Mouse (Mus musculus): ENCODE measurements around the gene Chtf18. TPM values are rescaled to one million over a fixed set of nuclear protein-coding genes. Genes with fewer than 3 reads are reported as not detected.
A peak's percentile ranks its signal among the peaks of the same experiment; 100 is the strongest.

Gene Chtf18
- polyA plus RNA-seq, 1 experiment from 2014 or later: 7.9 TPM

DNA sequence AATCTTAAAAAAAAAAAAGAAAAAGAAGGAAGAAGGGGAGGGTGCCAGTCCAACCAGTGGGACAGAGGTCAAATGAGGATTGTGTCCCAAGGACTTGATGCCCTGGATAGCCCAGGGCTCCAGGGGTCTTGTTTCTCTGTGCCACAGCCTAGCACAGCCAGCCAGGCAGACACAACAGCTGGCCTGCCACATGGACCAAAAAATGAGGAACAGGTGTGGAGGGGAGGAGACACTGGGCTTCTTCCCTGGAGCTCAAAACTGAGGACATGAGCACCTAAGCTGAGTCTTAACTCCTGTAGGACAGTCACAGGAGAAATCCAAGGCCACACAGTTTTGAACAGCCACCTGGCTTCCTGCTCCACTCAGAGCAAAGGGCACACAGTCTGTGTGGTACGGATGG, 31.0 kb downstream of the Chtf18 start:
- H3K36me3 ChIP-seq: no peaks in the 10 kb centered on the region
- peak overlapping the region; percentile 26; the same call in 1 of the 2 replicates for H3K9ac ChIP-seq
- H3K9me3 ChIP-seq: no peaks in the 10 kb centered on the region
- H3K4me1 ChIP-seq (replicated peaks): no peaks in the 10 kb centered on the region
- H3K4me2 ChIP-seq: no peak overlapping the region
- H3K27ac ChIP-seq: no peak overlapping the region
- 60% methylated on average over 1 of the region's 1 CpGs for WGBS
- H3K27me3 ChIP-seq: peaks cover 8% of the 10 kb centered on the region
- no peak for ATAC-seq (ENCODE audit: low FRiP score)
- H3K4me3 ChIP-seq: no peak overlapping the region

DNA sequence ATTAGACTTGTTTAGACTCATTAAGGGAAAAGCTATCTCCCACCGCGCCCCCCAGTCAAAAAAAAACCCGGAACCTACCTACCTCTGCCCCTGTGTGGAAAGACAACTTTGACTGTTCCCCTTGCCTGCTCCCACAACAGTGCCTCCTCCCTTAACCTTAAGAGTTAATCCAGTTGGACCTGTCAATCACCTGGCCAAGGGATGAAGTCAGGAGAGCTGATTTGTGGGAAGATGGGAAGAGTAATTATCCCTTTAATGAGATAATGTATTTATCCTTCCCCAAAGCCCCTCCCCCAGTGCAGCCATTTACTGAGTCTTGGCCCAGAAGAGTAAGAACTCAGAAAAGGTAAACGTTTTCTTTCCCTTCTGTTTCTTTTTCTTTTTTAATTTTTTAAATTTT, 38.3 kb downstream of the Chtf18 start:
- Histone ChIP-seq H3K4me3 (no peak overlapping the region), H3K4me2 (no peak overlapping the region), H3K9ac (no peak overlapping the region), H3K36me3 (no peaks in the 10 kb centered on the region), H3K27ac (no peak overlapping the region), H3K9me3 (no peaks in the 10 kb centered on the region), H3K27me3 (0 out of 2 replicates have a peak, but pooled peaks cover 5% of the 10 kb centered on the region), H3K4me1 (replicated peaks) (no peaks in the 10 kb centered on the region)
- ATAC-seq (ENCODE audit: low FRiP score): no peak
- WGBS: 91% methylated on average over 4 of the region's 4 CpGs

- H3K9ac ChIP-seq: no peak overlapping the region
- ATAC-seq (ENCODE audit: low FRiP score): no peak
- no peaks in the 10 kb centered on the region for H3K36me3 ChIP-seq
- H3K4me2 ChIP-seq: no peak overlapping the region
- no peaks in the 10 kb centered on the region for H3K9me3 ChIP-seq
- WGBS: 52% methylated on average over 7 of the region's 7 CpGs
- no peaks in the 10 kb centered on the region for H3K4me1 ChIP-seq (replicated peaks)
- no peak overlapping the region for H3K4me3 ChIP-seq
- 0 out of 2 replicates have a peak, but pooled peaks cover 5% of the 10 kb centered on the region for H3K27me3 ChIP-seq
- H3K27ac ChIP-seq: no peak overlapping the region
These were observed 40.9 kb downstream of the Chtf18 start for GRCm38 (mm10) chr17:25686323-25686722.

- H3K4me2 ChIP-seq: no peak overlapping the region
- 0 out of 2 replicates have a peak, but pooled peaks cover 5% of the 10 kb centered on the region for H3K27me3 ChIP-seq
- H3K9me3 ChIP-seq: no peaks in the 10 kb centered on the region
- H3K4me3 ChIP-seq: no peak overlapping the region
- peaks cover 17% of the 10 kb centered on the region for H3K4me1 ChIP-seq (replicated peaks)
- no peak overlapping the region for H3K9ac ChIP-seq
- no peak overlapping the region for H3K27ac ChIP-seq
- ATAC-seq (ENCODE audit: low FRiP score): no peak
- no peaks in the 10 kb centered on the region for H3K36me3 ChIP-seq
- 80% methylated on average over 4 of the region's 4 CpGs for WGBS
These were observed 45.6 kb downstream of the Chtf18 start for GRCm38 (mm10) chr17:25681636-25682035.

- H3K4me3 ChIP-seq: no peak overlapping the region
- WGBS: 4% methylated on average over 5 of the region's 5 CpGs
- H3K36me3 ChIP-seq: no peaks in the 10 kb centered on the region
- ATAC-seq (ENCODE audit: low FRiP score): no peak
- 0 out of 2 replicates have a peak, but pooled peaks cover under 1% of the 10 kb centered on the region for H3K27me3 ChIP-seq
- no peak overlapping the region for H3K4me2 ChIP-seq
- no peak overlapping the region for H3K27ac ChIP-seq
- H3K9me3 ChIP-seq: peaks cover 5% of the 10 kb centered on the region; the same call in 1 of the 2 replicates
- peak overlapping the region; percentile 51; the same call in 1 of the 2 replicates for H3K9ac ChIP-seq
- peaks cover 17% of the 10 kb centered on the region for H3K4me1 ChIP-seq (replicated peaks)
These were observed 47.4 kb downstream of the Chtf18 start for GRCm38 (mm10) chr17:25679818-25680217.

- Histone ChIP-seq H3K9me3 (peaks cover 5% of the 10 kb centered on the region; the same call in 1 of the 2 replicates), H3K36me3 (no peaks in the 10 kb centered on the region), H3K4me1 (replicated peaks) (peaks cover 20% of the 10 kb centered on the region), H3K27me3 (no peaks in the 10 kb centered on the region), H3K4me3 (no peak overlapping the region), H3K27ac (no peak overlapping the region), H3K9ac (no peak overlapping the region), H3K4me2 (no peak overlapping the region)
- 57% methylated on average over 6 of the region's 6 CpGs for whole genome bisulfite sequencing
- ATAC-seq (ENCODE audit: low FRiP score): no peak
These were observed 49.2 kb downstream of the Chtf18 start for GRCm38 (mm10) chr17:25677969-25678368.

DNA sequence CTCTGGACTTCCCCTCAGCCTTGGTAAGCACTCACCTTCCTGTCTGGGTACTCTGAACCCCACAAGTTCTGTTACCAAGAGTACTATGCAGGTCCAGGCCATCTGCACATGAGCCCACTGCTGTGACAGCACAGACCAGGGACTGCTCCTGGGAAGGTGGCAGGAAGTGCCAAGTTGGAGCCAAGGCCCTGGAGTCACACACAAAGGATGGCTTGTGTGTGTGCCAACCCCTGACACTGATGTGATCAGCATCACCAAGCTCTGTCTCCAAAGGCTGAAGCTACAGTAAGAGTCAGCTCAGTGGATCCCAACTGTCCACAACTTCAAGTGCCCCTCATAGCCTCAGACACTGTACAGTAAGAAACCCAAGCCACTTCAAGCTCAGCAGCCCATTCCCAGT, 54.2 kb downstream of the Chtf18 start:
- Histone ChIP-seq H3K9me3 (peaks cover 5% of the 10 kb centered on the region; the same call in 1 of the 2 replicates), H3K36me3 (no peaks in the 10 kb centered on the region), H3K27ac (no peak overlapping the region), H3K27me3 (no peaks in the 10 kb centered on the region), H3K4me1 (replicated peaks) (peaks cover 21% of the 10 kb centered on the region), H3K4me2 (no peak overlapping the region), H3K9ac (no peak overlapping the region), H3K4me3 (no peak overlapping the region)
- ATAC-seq (ENCODE audit: low FRiP score): no peak

Small RNA genes within 50 kb of the gene (microRNA-seq; reads per million reads assigned to microRNA genes)
- gene Gm25083: not detected

Other genes with a start within 250 kb of the Chtf18 start
- 0.38 and 0.45 TPM in 2 replicates for gene Sstr5, start 230.1 kb downstream of the Chtf18 start, polyA plus RNA-seq (2015; fragmentation: Nextera tagmentation; extraction: Ambion mirVana)
- 11.1 and 11.8 TPM in 2 replicates for gene Sox8, start 156.7 kb downstream of the Chtf18 start, polyA plus RNA-seq (2015; fragmentation: Nextera tagmentation; extraction: Ambion mirVana)
- gene Lmf1, start 148.3 kb downstream of the Chtf18 start, polyA plus RNA-seq (2015; fragmentation: Nextera tagmentation; extraction: Ambion mirVana): 22.6 and 24.0 TPM in 2 replicates
- 1.6 TPM in 2 replicates for gene Gng13, start 10.2 kb downstream of the Chtf18 start, polyA plus RNA-seq (2015; fragmentation: Nextera tagmentation; extraction: Ambion mirVana)
- 23.4 and 24.2 TPM in 2 replicates for gene Rpusd1, start 251 bp upstream of the Chtf18 start, polyA plus RNA-seq (2015; fragmentation: Nextera tagmentation; extraction: Ambion mirVana)
- not detected in 2 replicates for gene Mslnl, start 8.6 kb upstream of the Chtf18 start, polyA plus RNA-seq (2015; fragmentation: Nextera tagmentation; extraction: Ambion mirVana)
- gene Msln, start 27.0 kb upstream of the Chtf18 start, polyA plus RNA-seq (2015; fragmentation: Nextera tagmentation; extraction: Ambion mirVana): 0.34 TPM in 1 of 2 replicates, not detected in the other
- 27.8 and 28.0 TPM in 2 replicates for gene Narfl, start 46.4 kb upstream of the Chtf18 start, polyA plus RNA-seq (2015; fragmentation: Nextera tagmentation; extraction: Ambion mirVana)
- gene Haghl, start 58.3 kb upstream of the Chtf18 start, polyA plus RNA-seq (2015; fragmentation: Nextera tagmentation; extraction: Ambion mirVana): 125 and 138 TPM in 2 replicates
- 0.16 and 0.36 TPM in 2 replicates for gene Ccdc78, start 59.2 kb upstream of the Chtf18 start, polyA plus RNA-seq (2015; fragmentation: Nextera tagmentation; extraction: Ambion mirVana)
- 86.6 and 86.8 TPM in 2 replicates for gene Fam173a, start 65.5 kb upstream of the Chtf18 start, polyA plus RNA-seq (2015; fragmentation: Nextera tagmentation; extraction: Ambion mirVana)
- gene AC134908.4, start 68.2 kb upstream of the Chtf18 start, polyA plus RNA-seq (2015; fragmentation: Nextera tagmentation; extraction: Ambion mirVana): 0.60 TPM in 1 of 2 replicates, not detected in the other
- gene Metrn, start 69.7 kb upstream of the Chtf18 start, polyA plus RNA-seq (2015; fragmentation: Nextera tagmentation; extraction: Ambion mirVana): 45.4 and 57.6 TPM in 2 replicates
- gene Fbxl16, start 81.7 kb upstream of the Chtf18 start, polyA plus RNA-seq (2015; fragmentation: Nextera tagmentation; extraction: Ambion mirVana): 29.1 and 32.4 TPM in 2 replicates
- 26.6 and 30.7 TPM in 2 replicates for gene Wdr24, start 96.2 kb upstream of the Chtf18 start, polyA plus RNA-seq (2015; fragmentation: Nextera tagmentation; extraction: Ambion mirVana)
- 62.9 and 64.2 TPM in 2 replicates for gene Jmjd8, start 101.4 kb upstream of the Chtf18 start, polyA plus RNA-seq (2015; fragmentation: Nextera tagmentation; extraction: Ambion mirVana)
- 325 and 337 TPM in 2 replicates for gene Stub1, start 106.0 kb upstream of the Chtf18 start, polyA plus RNA-seq (2015; fragmentation: Nextera tagmentation; extraction: Ambion mirVana)
- 24.2 and 25.5 TPM in 2 replicates for gene Rhbdl1, start 109.9 kb upstream of the Chtf18 start, polyA plus RNA-seq (2015; fragmentation: Nextera tagmentation; extraction: Ambion mirVana)
- 8.1 and 8.5 TPM in 2 replicates for gene Gm20683, start 114.3 kb upstream of the Chtf18 start, polyA plus RNA-seq (2015; fragmentation: Nextera tagmentation; extraction: Ambion mirVana)
- 14.5 and 15.9 TPM in 2 replicates for gene Rhot2, start 117.4 kb upstream of the Chtf18 start, polyA plus RNA-seq (2015; fragmentation: Nextera tagmentation; extraction: Ambion mirVana)
- 19.4 and 19.8 TPM in 2 replicates for gene Wdr90, start 134.1 kb upstream of the Chtf18 start, polyA plus RNA-seq (2015; fragmentation: Nextera tagmentation; extraction: Ambion mirVana)
- 11.4 and 11.7 TPM in 2 replicates for gene Mcrip2, start 141.3 kb upstream of the Chtf18 start, polyA plus RNA-seq (2015; fragmentation: Nextera tagmentation; extraction: Ambion mirVana)
- gene Mettl26, start 147.7 kb upstream of the Chtf18 start, polyA plus RNA-seq (2015; fragmentation: Nextera tagmentation; extraction: Ambion mirVana): 63.0 and 65.7 TPM in 2 replicates
- gene Wfikkn1, start 153.4 kb upstream of the Chtf18 start, polyA plus RNA-seq (2015; fragmentation: Nextera tagmentation; extraction: Ambion mirVana): 0.45 and 0.63 TPM in 2 replicates
- 45.5 and 48.7 TPM in 2 replicates for gene Rab40c, start 192.3 kb upstream of the Chtf18 start, polyA plus RNA-seq (2015; fragmentation: Nextera tagmentation; extraction: Ambion mirVana)
- 57.1 and 58.9 TPM in 2 replicates for gene Pigq, start 217.5 kb upstream of the Chtf18 start, polyA plus RNA-seq (2015; fragmentation: Nextera tagmentation; extraction: Ambion mirVana)
- 0.09 TPM in 1 of 2 replicates, not detected in the other for gene Nhlrc4, start 217.5 kb upstream of the Chtf18 start, polyA plus RNA-seq (2015; fragmentation: Nextera tagmentation; extraction: Ambion mirVana)
- 0.56 and 0.77 TPM in 2 replicates for gene A930017K11Rik, start 225.1 kb upstream of the Chtf18 start, polyA plus RNA-seq (2015; fragmentation: Nextera tagmentation; extraction: Ambion mirVana)